Mouse (Mus musculus) limb, embryonic 15.5 days (tissue): ENCODE data around the gene Arhgap45. TPM values are rescaled to one million over a fixed set of nuclear protein-coding genes. Genes with fewer than 3 reads are reported as not detected.

Experiments used
- ATAC-seq: fragments of 200-750 bp; cut with Nextera tagmentation; 2 replicates; pipeline ENCODE4 v1.8.0; 2017; ENCODE audit warnings: low read depth, moderate TSS enrichment; ENCODE audit not compliant: insufficient number of reproducible peaks, low FRiP score, low TSS enrichment
- H3K27ac ChIP-seq: fragments of 300-500 bp; sonication (generic); 2 replicates; pipeline ENCODE4 v1.5.1; 2015; ENCODE audit warnings: moderate library complexity, mild to moderate bottlenecking, inconsistent platforms
- H3K27me3 ChIP-seq: fragments of 300-500 bp; sonication (generic); 2 replicates; pipeline ENCODE4 v1.6.1; 2015; ENCODE audit warnings: inconsistent platforms
- H3K36me3 ChIP-seq: fragments of 300-500 bp; sonication (generic); 2 replicates; pipeline ENCODE4 v1.6.1; 2015; ENCODE audit warnings: inconsistent platforms
- H3K4me1 ChIP-seq: fragments of 300-500 bp; sonication (generic); 2 replicates; pipeline ENCODE4 v1.6.1; 2015; ENCODE audit warnings: inconsistent platforms
- H3K4me2 ChIP-seq: fragments of 300-500 bp; sonication (generic); 2 replicates; pipeline ENCODE4 v1.6.1; 2015; ENCODE audit warnings: mild to moderate bottlenecking, inconsistent platforms
- H3K4me3 ChIP-seq: fragments of 300-500 bp; sonication (generic); 2 replicates; pipeline ENCODE4 v1.5.1; 2015; ENCODE audit warnings: mild to moderate bottlenecking, inconsistent platforms
- H3K9ac ChIP-seq: fragments of 300-500 bp; sonication (generic); 2 replicates; pipeline ENCODE4 v1.6.1; 2015; ENCODE audit warnings: inconsistent platforms
- H3K9me3 ChIP-seq: fragments of 300-500 bp; sonication (generic); 2 replicates; pipeline ENCODE4 v1.6.1; 2016; ENCODE audit warnings: inconsistent platforms
- WGBS: fragments of 180-500 bp; shearing (Covaris S2); methylation state at CpG from one replicate; pipeline ENCODE4 v1.1.7; 2015; 5-methylcytosine and 5-hydroxymethylcytosine counted together
- polyA plus RNA-seq: library from polyadenylated mRNA; unstranded; fragments of >200 nt; fragmentation: Nextera tagmentation; extraction: Ambion mirVana; gene quantifications from 2 replicates; pipeline ENCODE4 v1.2.1, GENCODE M21; 2015

Gene Arhgap45
- polyA plus RNA-seq, 1 experiment from 2014 or later: 6.4 TPM

DNA sequence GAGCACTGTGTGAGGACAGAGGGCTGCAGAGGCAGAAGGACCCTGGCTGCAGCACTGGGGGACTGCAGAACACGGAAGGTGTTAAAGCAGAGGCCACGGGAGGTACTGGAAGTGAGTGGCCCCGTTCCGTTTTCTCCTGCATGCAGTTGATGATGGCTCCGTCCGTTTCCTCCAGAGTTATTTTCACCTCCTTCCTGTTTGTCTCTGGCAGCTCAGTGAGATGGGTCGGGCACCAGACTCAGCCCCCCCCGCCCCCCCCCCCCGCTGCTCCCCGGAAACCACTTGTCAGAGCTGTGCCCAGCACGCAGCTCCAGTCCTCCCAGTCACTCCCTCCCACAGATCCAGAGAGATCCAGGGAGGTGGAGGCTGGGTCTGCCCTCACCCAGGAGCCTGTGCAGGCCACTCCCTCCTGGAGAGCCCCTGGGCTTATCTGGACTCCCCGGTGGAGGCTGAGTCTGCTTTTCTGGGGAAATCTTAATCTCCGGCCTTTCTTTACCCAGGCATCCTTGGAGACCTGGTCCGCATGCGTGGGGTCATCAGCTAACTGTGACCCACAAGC, 2.4 kb downstream of the Arhgap45 start:
- Histone ChIP-seq H3K9ac (no peak overlapping the region), H3K4me3 (no peak overlapping the region), H3K4me2 (no peak overlapping the region), H3K27me3 (peaks cover 31% of the 10 kb centered on the region), H3K4me1 (peaks cover 30% of the 10 kb centered on the region), H3K36me3 (no peaks in the 10 kb centered on the region), H3K27ac (no peak overlapping the region), H3K9me3 (no peaks in the 10 kb centered on the region)
- 7% methylated on average over 15 of the region's 15 CpGs for WGBS
- ATAC-seq: no peak

GRCm38 (mm10) chr10:80019471-80020131, 3.1 kb downstream of the Arhgap45 start:
- Histone ChIP-seq H3K9me3 (no peaks in the 10 kb centered on the region), H3K36me3 (no peaks in the 10 kb centered on the region), H3K27ac (no peak overlapping the region; the same call in 1 of the 2 replicates), H3K4me3 (peak overlapping the region; percentile 21), H3K9ac (0 out of 2 replicates have a peak overlapping the region, but pooled peaks have one; percentile 18), H3K4me2 (peak overlapping the region; percentile 37), H3K27me3 (peaks cover 23% of the 10 kb centered on the region), H3K4me1 (peaks cover 30% of the 10 kb centered on the region)
- 9% methylated on average over 20 of the region's 20 CpGs for WGBS
- ATAC-seq: 0 out of 2 replicates have a peak, but pooled peaks have one; percentile 15

GRCm38 (mm10) chr10:80020191-80020590, 3.7 kb downstream of the Arhgap45 start:
- peak overlapping the region; percentile 37 for H3K4me2 ChIP-seq
- H3K9ac ChIP-seq: 0 out of 2 replicates have a peak overlapping the region, but pooled peaks have one; percentile 18
- H3K9me3 ChIP-seq: no peaks in the 10 kb centered on the region
- H3K36me3 ChIP-seq: no peaks in the 10 kb centered on the region
- no peak for ATAC-seq
- H3K27ac ChIP-seq: no peak overlapping the region
- WGBS: 28% methylated on average over 11 of the region's 11 CpGs
- peak overlapping the region; percentile 21; the same call in 1 of the 2 replicates for H3K4me3 ChIP-seq
- peaks cover 29% of the 10 kb centered on the region for H3K4me1 ChIP-seq
- H3K27me3 ChIP-seq: peaks cover 17% of the 10 kb centered on the region

GRCm38 (mm10) chr10:80020603-80021319, 4.3 kb downstream of the Arhgap45 start:
- Histone ChIP-seq H3K36me3 (no peaks in the 10 kb centered on the region), H3K4me1 (peaks cover 29% of the 10 kb centered on the region), H3K27ac (no peak overlapping the region), H3K27me3 (peaks cover 12% of the 10 kb centered on the region), H3K9me3 (no peaks in the 10 kb centered on the region), H3K4me3 (no peak overlapping the region), H3K9ac (no peak overlapping the region), H3K4me2 (no peak overlapping the region)
- no peak for ATAC-seq
- WGBS: 85% methylated on average over 18 of the region's 18 CpGs

DNA sequence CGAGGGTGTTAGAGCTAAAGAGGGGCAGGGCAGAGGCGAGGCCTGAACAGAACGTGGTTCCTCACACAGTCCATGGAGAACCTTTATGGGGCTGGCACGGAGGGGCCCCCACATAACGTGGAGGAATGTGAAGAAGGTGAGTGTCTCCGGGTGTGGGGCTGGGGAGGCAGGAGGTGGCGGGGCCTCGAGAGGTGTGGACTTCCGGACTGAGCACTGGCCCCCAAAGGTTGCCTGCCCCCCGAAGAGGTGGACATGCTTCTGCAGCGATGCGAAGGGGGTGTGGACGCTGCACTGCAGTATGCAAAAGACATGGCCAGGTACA, 4.8 kb downstream of the Arhgap45 start:
- Histone ChIP-seq H3K27ac (no peak overlapping the region), H3K9ac (no peak overlapping the region), H3K27me3 (peaks cover 7% of the 10 kb centered on the region), H3K36me3 (no peaks in the 10 kb centered on the region), H3K4me1 (peaks cover 29% of the 10 kb centered on the region), H3K9me3 (no peaks in the 10 kb centered on the region), H3K4me3 (no peak overlapping the region), H3K4me2 (no peak overlapping the region)
- WGBS: 87% methylated on average over 13 of the region's 13 CpGs
- ATAC-seq: no peak

GRCm38 (mm10) chr10:80022164-80022563, 5.7 kb downstream of the Arhgap45 start:
- no peak overlapping the region for H3K9ac ChIP-seq
- H3K4me1 ChIP-seq: peaks cover 29% of the 10 kb centered on the region
- 90% methylated on average over 12 of the region's 12 CpGs for WGBS
- H3K4me2 ChIP-seq: no peak overlapping the region
- no peaks in the 10 kb centered on the region for H3K36me3 ChIP-seq
- ATAC-seq: no peak
- H3K4me3 ChIP-seq: no peak overlapping the region
- no peaks in the 10 kb centered on the region for H3K9me3 ChIP-seq
- no peaks in the 10 kb centered on the region; the same call in 1 of the 2 replicates for H3K27me3 ChIP-seq
- H3K27ac ChIP-seq: no peak overlapping the region

GRCm38 (mm10) chr10:80022806-80023205, 6.4 kb downstream of the Arhgap45 start:
- H3K9me3 ChIP-seq: no peaks in the 10 kb centered on the region
- H3K4me2 ChIP-seq: no peak overlapping the region
- H3K36me3 ChIP-seq: no peaks in the 10 kb centered on the region
- H3K4me1 ChIP-seq: peaks cover 29% of the 10 kb centered on the region
- no peak overlapping the region for H3K9ac ChIP-seq
- H3K4me3 ChIP-seq: no peak overlapping the region
- WGBS: 93% methylated on average over 8 of the region's 8 CpGs
- no peak for ATAC-seq
- no peak overlapping the region for H3K27ac ChIP-seq
- H3K27me3 ChIP-seq: no peaks in the 10 kb centered on the region; the same call in 1 of the 2 replicates

DNA sequence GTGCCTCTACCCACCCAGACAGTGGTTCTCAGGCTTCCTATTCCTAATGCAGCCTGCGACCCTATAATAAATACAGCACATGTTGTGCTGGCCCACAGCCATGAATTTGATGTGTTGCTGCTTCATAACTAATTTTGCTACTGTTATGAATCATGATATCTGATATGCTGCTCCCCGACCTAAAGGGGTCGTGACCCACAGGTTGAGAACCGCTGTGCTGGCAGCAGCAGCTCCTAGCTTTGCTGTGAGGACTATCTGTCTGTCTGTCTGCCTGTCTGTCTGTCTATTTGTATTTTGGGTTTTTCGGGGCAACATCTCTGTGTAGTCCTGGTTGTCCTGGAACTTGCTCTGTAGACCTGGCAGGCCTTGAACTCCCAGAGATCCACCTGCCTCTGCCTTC, 7.3 kb downstream of the Arhgap45 start:
- Histone ChIP-seq H3K9me3 (no peaks in the 10 kb centered on the region), H3K27me3 (no peaks in the 10 kb centered on the region; the same call in 1 of the 2 replicates), H3K4me2 (no peak overlapping the region), H3K36me3 (no peaks in the 10 kb centered on the region), H3K4me1 (peaks cover 27% of the 10 kb centered on the region), H3K27ac (0 out of 2 replicates have a peak overlapping the region, but pooled peaks have one; percentile 1), H3K9ac (no peak overlapping the region), H3K4me3 (no peak overlapping the region)
- no peak for ATAC-seq
- WGBS: 83% methylated on average over 5 of the region's 5 CpGs

DNA sequence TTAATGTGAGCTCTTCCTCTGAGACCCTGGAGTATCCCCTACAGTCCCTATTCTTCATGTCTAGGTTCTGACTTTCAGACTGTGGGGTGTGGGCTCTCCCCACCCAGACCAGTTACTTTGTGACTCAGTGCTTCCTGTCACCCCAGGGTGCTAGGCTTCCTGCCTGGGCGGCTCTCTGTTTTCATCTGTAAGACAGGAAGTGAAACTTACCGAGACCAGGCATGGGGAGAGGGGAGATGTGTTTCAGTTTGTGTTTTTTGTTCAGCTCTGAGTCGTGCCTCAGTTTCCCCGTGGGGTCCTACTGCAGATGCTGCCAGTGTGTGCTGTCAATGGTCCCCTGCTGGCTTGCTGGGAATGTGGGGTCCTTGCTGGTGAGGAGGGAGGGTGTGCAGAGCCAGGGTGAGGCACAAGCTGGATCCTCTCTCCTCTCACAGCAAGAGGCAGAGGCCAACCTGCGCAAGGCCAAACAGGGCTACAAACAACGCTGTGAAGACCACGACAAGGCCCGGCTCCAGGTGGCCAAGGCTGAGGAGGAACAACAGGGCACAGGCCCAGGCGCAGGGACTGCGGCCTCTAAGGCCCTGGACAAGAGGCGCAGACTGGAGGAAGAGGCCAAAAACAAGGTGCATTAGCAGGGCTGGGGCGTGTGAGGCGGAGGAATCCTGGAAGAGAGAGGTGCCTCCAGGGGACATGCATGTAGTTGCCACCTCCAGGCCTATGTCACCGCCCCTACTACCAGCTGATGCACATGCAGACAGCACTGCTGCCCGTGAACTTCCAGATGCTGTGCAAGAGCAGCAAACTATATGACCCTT, 8.0 kb downstream of the Arhgap45 start:
- Histone ChIP-seq H3K9me3 (no peaks in the 10 kb centered on the region), H3K36me3 (no peaks in the 10 kb centered on the region), H3K27me3 (no peaks in the 10 kb centered on the region; the same call in 1 of the 2 replicates), H3K4me2 (no peak overlapping the region), H3K4me3 (no peak overlapping the region), H3K4me1 (peaks cover 20% of the 10 kb centered on the region), H3K9ac (no peak overlapping the region), H3K27ac (no peak overlapping the region)
- WGBS: 71% methylated on average over 15 of the region's 15 CpGs
- no peak for ATAC-seq

- peaks cover 14% of the 10 kb centered on the region for H3K4me1 ChIP-seq
- no peak overlapping the region for H3K4me2 ChIP-seq
- no peak overlapping the region for H3K4me3 ChIP-seq
- no peaks in the 10 kb centered on the region for H3K9me3 ChIP-seq
- H3K27me3 ChIP-seq: no peaks in the 10 kb centered on the region
- H3K36me3 ChIP-seq: no peaks in the 10 kb centered on the region
- ATAC-seq: no peak
- 51% methylated on average over 4 of the region's 4 CpGs for WGBS
- H3K9ac ChIP-seq: no peak overlapping the region
- no peak overlapping the region for H3K27ac ChIP-seq
Observed at GRCm38 (mm10) chr10:80025044-80025347, 8.5 kb downstream of the Arhgap45 start.

- Histone ChIP-seq H3K9me3 (no peaks in the 10 kb centered on the region), H3K4me2 (no peak overlapping the region), H3K27ac (no peak overlapping the region), H3K27me3 (no peaks in the 10 kb centered on the region), H3K4me3 (no peak overlapping the region), H3K36me3 (no peaks in the 10 kb centered on the region), H3K9ac (no peak overlapping the region), H3K4me1 (peaks cover 10% of the 10 kb centered on the region)
- 76% methylated on average over 10 of the region's 10 CpGs for WGBS
- ATAC-seq: no peak
Observed at GRCm38 (mm10) chr10:80025463-80025862, 9.0 kb downstream of the Arhgap45 start.
